Mouse (Mus musculus) lung, adult 2 months (tissue): Measurements from ENCODE around the gene Ablim2.

Experiments
- CTCF ChIP-seq: fragments of 200-500 bp; IDR thresholded peaks from 2 replicates; pipeline ENCODE4 v1.5.1; 2011; ENCODE audit warnings: mild to moderate bottlenecking, low read length, control low read depth; ENCODE audit not compliant: insufficient read depth
- POLR2A ChIP-seq: fragments of 200-500 bp; IDR thresholded peaks from 2 replicates; pipeline ENCODE4 v1.6.1; 2011; ENCODE audit warnings: low read depth, mild to moderate bottlenecking, control low read depth, low read length, borderline replicate concordance; ENCODE audit errors: extremely low read depth

DNA sequence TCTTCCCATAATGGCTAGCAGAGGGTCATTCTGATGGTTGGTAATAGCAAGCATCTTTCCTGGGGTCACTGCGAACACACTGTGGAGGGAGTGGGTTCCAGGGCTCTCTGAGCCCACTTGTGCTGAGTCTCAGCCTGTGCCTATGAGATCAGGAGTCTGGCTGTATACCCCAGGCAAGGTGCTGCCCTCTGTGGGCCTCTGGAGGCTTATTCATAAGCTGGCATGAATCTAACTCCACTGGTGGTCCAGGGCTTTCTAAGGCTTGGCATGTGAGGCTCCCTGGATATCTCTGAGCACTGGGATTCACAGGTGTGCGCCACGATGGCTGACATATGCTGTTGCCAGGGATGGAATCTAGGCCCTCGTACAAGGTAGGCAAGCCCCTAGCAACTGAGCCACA lies 76.2 kb downstream of the Ablim2 start:
- TF ChIP-seq CTCF (no peak), POLR2A (no peak)
